Mouse (Mus musculus): ENCODE results near the gene Ehbp1l1.

DNA sequence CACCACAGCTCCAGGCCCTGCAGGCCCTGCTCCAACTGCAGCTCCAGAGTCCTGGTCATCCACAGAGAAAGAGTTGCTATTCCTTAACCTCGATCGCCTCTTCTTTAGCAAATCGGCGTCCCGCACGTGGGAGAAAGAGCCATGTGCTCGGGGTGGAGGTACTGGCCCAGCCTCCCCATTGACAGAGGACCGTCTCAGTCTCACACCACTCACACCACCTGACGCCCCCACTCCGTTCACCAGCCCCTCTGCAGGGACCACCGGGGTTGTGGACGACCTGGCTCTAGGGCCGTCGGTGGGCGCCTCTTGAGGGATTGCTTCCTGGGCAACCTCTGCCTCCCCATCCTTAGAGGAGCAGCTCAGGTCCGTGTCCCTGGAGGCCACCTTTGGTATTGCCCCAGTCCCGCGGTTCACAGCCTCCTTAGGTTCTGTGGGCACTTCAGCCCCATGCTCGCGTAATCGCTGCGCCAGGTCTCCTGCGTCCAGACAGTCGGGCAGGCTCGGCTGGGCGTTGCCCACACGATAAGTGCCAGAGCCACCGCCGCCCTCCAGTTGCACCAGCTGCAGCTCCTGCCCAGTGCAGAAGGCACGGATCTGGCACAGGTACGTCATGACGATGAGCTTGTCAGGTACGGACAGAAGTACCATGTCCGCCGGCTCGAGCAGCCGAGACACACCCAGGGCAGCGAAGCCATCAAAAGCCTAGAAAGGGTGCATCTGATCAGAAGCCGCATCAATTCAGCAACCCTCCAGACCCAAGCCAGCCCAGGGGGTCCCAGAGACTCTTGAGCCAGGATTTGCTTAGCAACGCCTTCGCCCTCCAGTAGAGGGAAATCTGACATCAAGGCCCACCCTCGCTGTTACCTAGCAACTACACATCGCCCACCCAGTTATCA is 10.1 kb downstream of the Ehbp1l1 start:
- TF ChIP-seq CHD1 (IDR thresholded peaks at IDR 0.05; ENCODE audit: low read depth, low read length) (no peak), POLR2A (IDR thresholded peaks at IDR 0.05; ENCODE audit: low read depth, low read length) (no peak), MXI1 (IDR thresholded peaks at IDR 0.05; ENCODE audit: low read depth, low read length) (no peak), CTCF (conservative IDR thresholded peaks at IDR 0.05 in 1 of 2, IDR thresholded peaks at IDR 0.05 in 1 of 2; ENCODE audit: low read depth in 2 of 2, low read length in 2 of 2) (0 out of 4 replicates have a peak, but pooled peaks of 1 of the 2 experiments have one; percentile 1), MAX (IDR thresholded peaks at IDR 0.05; ENCODE audit: low read length) (no peak), JUN (IDR thresholded peaks at IDR 0.05; ENCODE audit: insufficient read depth, low read depth, low read length) (no peak)
